Comparison of ENCODE assay signal across 23 mouse cellular contexts in the genomic region with DNA sequence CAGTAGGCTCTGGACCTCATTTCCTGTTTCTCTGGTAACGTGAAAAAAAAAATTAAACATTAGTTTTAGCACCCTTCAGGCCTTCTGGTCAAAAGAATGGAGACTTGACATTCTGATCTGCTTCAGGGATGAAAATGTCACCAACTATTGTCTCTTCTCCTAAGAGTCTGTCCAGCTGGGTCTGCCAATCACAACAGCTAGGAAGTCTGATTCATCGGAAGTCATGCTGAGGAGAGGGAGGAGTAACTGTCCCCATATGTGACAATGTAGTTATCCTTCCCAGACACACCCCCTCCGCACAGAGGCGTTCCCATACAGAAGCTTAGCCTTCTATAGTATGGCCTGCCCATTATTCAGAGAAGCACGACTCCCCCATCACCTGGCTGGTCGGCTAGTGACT.
"Had no signal": no experiment of that assay in that cellular context is flagged by ENCODE, and none has a peak within 500 bp of the region (broad histone marks: within the 10 kb centered on the region; RNA-seq: fewer than 3 reads in every experiment).

No protein-coding gene starts in this region.

- H3K9ac ChIP-seq: heart, embryonic 13.5 days; heart, embryonic 15.5 days; hindbrain, embryonic 12.5 days; hindbrain, embryonic 15.5 days; limb, embryonic 13.5 days; limb, embryonic 15.5 days; liver, embryonic 12.5 days had no signal

- H3K9me3 ChIP-seq: heart, embryonic 13.5 days; heart, embryonic 15.5 days; hindbrain, embryonic 12.5 days; hindbrain, embryonic 15.5 days; limb, embryonic 13.5 days; limb, embryonic 15.5 days; liver, embryonic 12.5 days had no signal

- H3K36me3 ChIP-seq: heart, embryonic 13.5 days; heart, embryonic 15.5 days; hindbrain, embryonic 12.5 days; hindbrain, embryonic 15.5 days; limb, embryonic 13.5 days; limb, embryonic 15.5 days; liver, embryonic 12.5 days had no signal

- ATAC-seq: hindbrain, postnatal 0 days; intestine, embryonic 16.5 days; liver, embryonic 12.5 days had no signal

- H3K4me1 ChIP-seq: heart, embryonic 13.5 days; heart, embryonic 15.5 days; hindbrain, embryonic 15.5 days; liver, embryonic 12.5 days had no signal

- H3K4me3 ChIP-seq: heart, adult 2 months; heart, embryonic 13.5 days; heart, embryonic 15.5 days; hindbrain, embryonic 12.5 days; hindbrain, embryonic 15.5 days; layer of hippocampus, adult 2 months; left cerebral cortex, adult 2 months; limb, embryonic 13.5 days; limb, embryonic 15.5 days; liver, embryonic 12.5 days had no signal

- H3K27ac ChIP-seq: heart, adult 2 months; heart, embryonic 13.5 days; heart, embryonic 15.5 days; hindbrain, embryonic 12.5 days; hindbrain, embryonic 15.5 days; hindbrain, postnatal 0 days; layer of hippocampus, adult 2 months; left cerebral cortex, adult 2 months; limb, embryonic 13.5 days; limb, embryonic 15.5 days; liver, embryonic 12.5 days had no signal

- H3K4me2 ChIP-seq: heart, embryonic 11.5 days; heart, embryonic 13.5 days; heart, embryonic 15.5 days; hindbrain, embryonic 12.5 days; hindbrain, embryonic 15.5 days; limb, embryonic 13.5 days; limb, embryonic 15.5 days; liver, embryonic 12.5 days had no signal

- DNase-seq: gastrocnemius, postnatal 14 days; gastrocnemius, postnatal 36 days; heart, adult 11 months; heart, adult 2 months; heart, postnatal 14 days; heart, postnatal 36 days; kidney, adult 11 months; kidney, adult 8-10 months; kidney, postnatal 10 days; kidney, postnatal 25 days; kidney, postnatal 4 days had no signal
